10 mouse cellular contexts compared by ENCODE assay signal in the genomic region with DNA sequence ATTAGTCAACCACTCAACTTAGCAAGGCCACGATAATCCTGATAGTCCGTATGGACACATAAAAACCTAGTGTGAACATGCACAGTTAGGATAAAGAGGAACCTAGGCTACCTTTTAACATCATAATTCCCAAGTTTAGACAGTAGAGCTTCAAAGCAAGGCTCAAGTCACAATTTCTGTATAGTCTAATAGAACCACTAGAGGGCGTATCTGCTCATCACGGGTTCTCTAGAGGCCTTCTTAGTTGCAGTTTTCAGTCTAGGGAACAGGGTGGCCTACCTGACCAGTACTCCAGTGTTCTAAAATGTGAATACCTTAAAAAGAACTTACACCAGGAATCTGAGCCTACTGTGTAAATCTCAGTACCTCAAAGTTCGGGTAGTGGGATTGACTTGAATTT. TPM values are rescaled to one million over a fixed set of nuclear protein-coding genes. Genes with fewer than 3 reads are reported as not detected.
DNase-seq lines count a peak whose midpoint lies in the region; ATAC-seq lines count a peak whose summit lies in the region.
"Had no signal": no experiment of that assay in that cellular context is flagged by ENCODE, and none has a peak within 500 bp of the region (broad histone marks: within the 10 kb centered on the region; RNA-seq: fewer than 3 reads in every experiment).

No protein-coding gene starts in this region.

- WGBS in forebrain, embryonic 15.5 days: 53% methylated on average over 5 of the region's 5 CpGs
- 56% methylated on average over 5 of the region's 5 CpGs for WGBS in forebrain, embryonic 12.5 days
- 58% methylated on average over 5 of the region's 5 CpGs for WGBS in midbrain, embryonic 11.5 days
- 56% methylated on average over 5 of the region's 5 CpGs for WGBS in midbrain, embryonic 16.5 days

- H3K36me3 ChIP-seq in forebrain, embryonic 15.5 days: peaks cover 26% of the 10 kb centered on the region
- peaks cover 45% of the 10 kb centered on the region for H3K36me3 ChIP-seq in forebrain, embryonic 12.5 days (replicated peaks)
- peaks cover 6% of the 10 kb centered on the region for H3K36me3 ChIP-seq in midbrain, embryonic 11.5 days (ENCODE audit: control insufficient read depth, insufficient read depth, low read length)
- H3K36me3 ChIP-seq in midbrain, embryonic 16.5 days (ENCODE audit: control insufficient read depth, insufficient read depth, low read length): peaks cover 14% of the 10 kb centered on the region

- 0 out of 2 replicates have a peak, but pooled peaks have one; percentile 27 for ATAC-seq in forebrain, embryonic 15.5 days (replicated peaks)
- no peak; the same call in 1 of the 2 replicates for ATAC-seq in forebrain, embryonic 12.5 days (ENCODE audit: low FRiP score)
- peak; percentile 44; the same call in 1 of the 2 replicates for ATAC-seq in midbrain, embryonic 11.5 days (ENCODE audit: low FRiP score)
- ATAC-seq in midbrain, embryonic 16.5 days: no peak

- no peak overlapping the region for H3K4me2 ChIP-seq in forebrain, embryonic 15.5 days (replicated peaks)
- H3K4me2 ChIP-seq in forebrain, embryonic 12.5 days: no peak overlapping the region
- no peak overlapping the region for H3K4me2 ChIP-seq in midbrain, embryonic 11.5 days
- no peak overlapping the region for H3K4me2 ChIP-seq in midbrain, embryonic 16.5 days (ENCODE audit: low read length)

- H3K4me1 ChIP-seq in forebrain, embryonic 15.5 days: no peaks in the 10 kb centered on the region
- H3K4me1 ChIP-seq in forebrain, embryonic 12.5 days: peaks cover 4% of the 10 kb centered on the region; the same call in 1 of the 2 replicates
- H3K4me1 ChIP-seq in midbrain, embryonic 11.5 days (ENCODE audit: control insufficient read depth, insufficient read depth, low read length): no peaks in the 10 kb centered on the region; the same call in 1 of the 2 replicates
- H3K4me1 ChIP-seq in midbrain, embryonic 16.5 days (ENCODE audit: control insufficient read depth, insufficient read depth, low read length): no peaks in the 10 kb centered on the region

- no peak overlapping the region for H3K27ac ChIP-seq in forebrain, embryonic 15.5 days (replicated peaks)
- no peak overlapping the region for H3K27ac ChIP-seq in forebrain, embryonic 12.5 days
- no peak overlapping the region for H3K27ac ChIP-seq in midbrain, embryonic 11.5 days (ENCODE audit: low read depth, low read length)
- no peak overlapping the region for H3K27ac ChIP-seq in midbrain, embryonic 16.5 days (ENCODE audit: low read length)

- no peak overlapping the region for H3K9ac ChIP-seq in forebrain, embryonic 15.5 days (replicated peaks)
- H3K9ac ChIP-seq in forebrain, embryonic 12.5 days: no peak overlapping the region
- H3K9ac ChIP-seq in midbrain, embryonic 11.5 days (ENCODE audit: low read length): no peak overlapping the region
- H3K9ac ChIP-seq in midbrain, embryonic 16.5 days (ENCODE audit: low read depth, low read length): no peak overlapping the region

- H3K4me3 ChIP-seq in forebrain, embryonic 15.5 days: no peak overlapping the region
- H3K4me3 ChIP-seq in forebrain, embryonic 12.5 days (replicated peaks): no peak overlapping the region
- no peak overlapping the region for H3K4me3 ChIP-seq in midbrain, embryonic 11.5 days (ENCODE audit: low read depth, low read length)
- H3K4me3 ChIP-seq in midbrain, embryonic 16.5 days (ENCODE audit: low read depth, low read length): no peak overlapping the region

- peak; percentile 91 for DNase-seq in midbrain, embryonic 11.5 days (ENCODE audit: low spot score, missing footprints)
- DNase-seq in embryo, embryonic 10 days (ENCODE audit: low spot score): peak; percentile 68
- peak; percentile 30 for DNase-seq in lung, postnatal 10 days
- DNase-seq in urinary bladder, postnatal 10 days (ENCODE audit: low spot score): no peak
- no peak for DNase-seq in neural tube, embryonic 10.5 days (ENCODE audit: extremely low spot score, low spot score)

- no peaks in the 10 kb centered on the region for H3K27me3 ChIP-seq in forebrain, embryonic 15.5 days
- no peaks in the 10 kb centered on the region for H3K27me3 ChIP-seq in forebrain, embryonic 12.5 days
- H3K27me3 ChIP-seq in midbrain, embryonic 11.5 days (ENCODE audit: control insufficient read depth, insufficient read depth, low read length): no peaks in the 10 kb centered on the region
- H3K27me3 ChIP-seq in midbrain, embryonic 16.5 days (ENCODE audit: control insufficient read depth, insufficient read depth, low read depth, low read length): no peaks in the 10 kb centered on the region

- no peaks in the 10 kb centered on the region for H3K9me3 ChIP-seq in forebrain, embryonic 15.5 days
- H3K9me3 ChIP-seq in forebrain, embryonic 12.5 days: no peaks in the 10 kb centered on the region
- no peaks in the 10 kb centered on the region for H3K9me3 ChIP-seq in midbrain, embryonic 11.5 days (ENCODE audit: control insufficient read depth, low read length)
- no peaks in the 10 kb centered on the region for H3K9me3 ChIP-seq in midbrain, embryonic 16.5 days (replicated peaks; ENCODE audit: control insufficient read depth, low read length, poor library complexity, severe bottlenecking)

RNA-seq across cellular contexts. Expression of a gene that starts 0.9 kb away (rescaled TPM):
- 0.23 TPM in 1 of 2 replicates, not detected in the other for polyA plus RNA-seq in forebrain, embryonic 15.5 days (2015; fragmentation: Nextera tagmentation; extraction: Ambion mirVana)
- 0.15 and 0.37 TPM in 2 replicates for polyA plus RNA-seq in forebrain, embryonic 12.5 days (2016; fragmentation: Nextera tagmentation; extraction: Ambion mirVana)
- 0.12 TPM in 1 of 2 replicates, not detected in the other for polyA plus RNA-seq in midbrain, embryonic 11.5 days (2014; fragmentation: Nextera tagmentation; extraction: Ambion mirVana)
- polyA plus RNA-seq in midbrain, embryonic 16.5 days (2015; fragmentation: Nextera tagmentation; extraction: Ambion mirVana): 0.16 and 0.19 TPM in 2 replicates
- polyA plus RNA-seq: limb, embryonic 11.5 days had no signal

RNA-seq across cellular contexts. Expression of a gene that starts 7.9 kb away (rescaled TPM):
- 49.3 and 57.8 TPM in 2 replicates for polyA plus RNA-seq in forebrain, embryonic 15.5 days (2015; fragmentation: Nextera tagmentation; extraction: Ambion mirVana)
- polyA plus RNA-seq in forebrain, embryonic 12.5 days (2016; fragmentation: Nextera tagmentation; extraction: Ambion mirVana): 98.7 and 102 TPM in 2 replicates
- 43.5 and 51.4 TPM in 2 replicates for polyA plus RNA-seq in midbrain, embryonic 11.5 days (2014; fragmentation: Nextera tagmentation; extraction: Ambion mirVana)
- 34.7 and 34.9 TPM in 2 replicates for polyA plus RNA-seq in midbrain, embryonic 16.5 days (2015; fragmentation: Nextera tagmentation; extraction: Ambion mirVana)

RNA-seq across cellular contexts. Expression of a gene that starts 12.4 kb away (rescaled TPM):
- polyA plus RNA-seq in forebrain, embryonic 15.5 days (2015; fragmentation: Nextera tagmentation; extraction: Ambion mirVana): 0.23 and 0.28 TPM in 2 replicates
- 0.09 and 0.18 TPM in 2 replicates for polyA plus RNA-seq in forebrain, embryonic 12.5 days (2016; fragmentation: Nextera tagmentation; extraction: Ambion mirVana)
- polyA plus RNA-seq in midbrain, embryonic 11.5 days (2014; fragmentation: Nextera tagmentation; extraction: Ambion mirVana): 0.40 and 0.44 TPM in 2 replicates
- 0.39 and 0.45 TPM in 2 replicates for polyA plus RNA-seq in midbrain, embryonic 16.5 days (2015; fragmentation: Nextera tagmentation; extraction: Ambion mirVana)

RNA-seq across cellular contexts. Expression of a gene that starts 19.5 kb away (rescaled TPM):
- not detected in 2 replicates for polyA plus RNA-seq in forebrain, embryonic 15.5 days (2015; fragmentation: Nextera tagmentation; extraction: Ambion mirVana)
- polyA plus RNA-seq in forebrain, embryonic 12.5 days (2016; fragmentation: Nextera tagmentation; extraction: Ambion mirVana): not detected in 2 replicates
- not detected in 2 replicates for polyA plus RNA-seq in midbrain, embryonic 11.5 days (2014; fragmentation: Nextera tagmentation; extraction: Ambion mirVana)
- polyA plus RNA-seq in midbrain, embryonic 16.5 days (2015; fragmentation: Nextera tagmentation; extraction: Ambion mirVana): not detected in 2 replicates
- polyA plus RNA-seq: limb, embryonic 11.5 days; testis, adult 2 months had no signal

RNA-seq across cellular contexts. Expression of a gene that starts 55.1 kb away (rescaled TPM):
- 32.2 and 32.3 TPM in 2 replicates for polyA plus RNA-seq in forebrain, embryonic 15.5 days (2015; fragmentation: Nextera tagmentation; extraction: Ambion mirVana)
- polyA plus RNA-seq in forebrain, embryonic 12.5 days (2016; fragmentation: Nextera tagmentation; extraction: Ambion mirVana): 31.8 and 33.0 TPM in 2 replicates
- 27.6 and 27.9 TPM in 2 replicates for polyA plus RNA-seq in midbrain, embryonic 11.5 days (2014; fragmentation: Nextera tagmentation; extraction: Ambion mirVana)
- polyA plus RNA-seq in midbrain, embryonic 16.5 days (2015; fragmentation: Nextera tagmentation; extraction: Ambion mirVana): 38.4 and 39.4 TPM in 2 replicates

Comparison
In these comparisons a context has a peak if more than half of its experiments do, and no peak if none do; other contexts are left out.
1. ATAC-seq: peak in forebrain, embryonic 15.5 days (single experiment) and midbrain, embryonic 11.5 days (single experiment); none in forebrain, embryonic 12.5 days (single experiment) and midbrain, embryonic 16.5 days (single experiment).
2. DNase-seq: peak in midbrain, embryonic 11.5 days (single experiment), embryo, embryonic 10 days (single experiment) and lung, postnatal 10 days (single experiment); none in urinary bladder, postnatal 10 days (single experiment) and neural tube, embryonic 10.5 days (single experiment).